Mouse (Mus musculus) large intestine, adult 2 months (tissue): ENCODE data around the gene Msl3l2. TPM values are rescaled to one million over a fixed set of nuclear protein-coding genes. Genes with fewer than 3 reads are reported as not detected.

Source experiments
- DNase-seq: peaks from one replicate; pipeline ENCODE4 v3.0.0-alpha.2; 2012; ENCODE audit warnings: low read depth, low spot score
- WGBS: fragments of 180-500 bp; shearing (Covaris S2); methylation state at CpG from one replicate; pipeline ENCODE4 v1.1.7; 2018; 5-methylcytosine and 5-hydroxymethylcytosine counted together
- polyA plus RNA-seq: library from polyadenylated mRNA; depleted of rRNA; stranded (reverse); fragments of >200 nt; gene quantifications from 2 replicates; pipeline ENCODE4 v1.2.3, GENCODE M21; 2012; rRNA removed

Gene Msl3l2
- polyA plus RNA-seq, 1 experiment, result 1.1 TPM

- WGBS, result 89% methylated on average over 4 of the region's 4 CpGs
Observed at GRCm38 (mm10) chr10:56165758-56166157, 59.0 kb downstream of the Msl3l2 start.

More at GRCm38 (mm10) chr10:56165758-56166157, 59.0 kb downstream of the Msl3l2 start:
- DNase-seq, result no peak

Other genes with a start within 250 kb of the Msl3l2 start
- gene Tbc1d32, start 121.8 kb downstream of the Msl3l2 start, polyA plus RNA-seq, result 0.33 and 0.80 TPM in 2 replicates